Mouse (Mus musculus): ENCODE measurements around the gene Taf4.

The Taf4 gene

DNA sequence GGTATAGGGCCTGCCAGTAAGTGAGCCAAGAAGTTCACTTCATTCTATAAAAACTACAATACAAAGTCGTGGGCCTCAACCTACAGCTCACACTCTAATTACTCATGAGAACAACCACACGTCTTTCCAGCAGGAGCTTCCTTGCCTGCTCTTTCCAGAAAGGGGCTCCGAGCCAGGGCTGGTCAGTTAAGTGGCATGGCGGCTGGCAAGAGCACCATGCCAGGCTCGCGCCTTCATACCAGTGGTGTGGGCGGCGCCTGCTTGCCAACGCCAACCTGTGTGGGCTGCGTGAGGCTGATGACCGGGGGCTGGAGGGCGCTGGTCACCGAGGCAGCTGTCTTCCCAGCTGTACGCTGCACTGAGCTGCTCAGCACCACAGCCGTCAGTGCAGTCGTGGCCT lies 44.7 kb downstream of the Taf4 start:
- DNase-seq, result peak in 1 of 2 experiments; percentile 34

DNA sequence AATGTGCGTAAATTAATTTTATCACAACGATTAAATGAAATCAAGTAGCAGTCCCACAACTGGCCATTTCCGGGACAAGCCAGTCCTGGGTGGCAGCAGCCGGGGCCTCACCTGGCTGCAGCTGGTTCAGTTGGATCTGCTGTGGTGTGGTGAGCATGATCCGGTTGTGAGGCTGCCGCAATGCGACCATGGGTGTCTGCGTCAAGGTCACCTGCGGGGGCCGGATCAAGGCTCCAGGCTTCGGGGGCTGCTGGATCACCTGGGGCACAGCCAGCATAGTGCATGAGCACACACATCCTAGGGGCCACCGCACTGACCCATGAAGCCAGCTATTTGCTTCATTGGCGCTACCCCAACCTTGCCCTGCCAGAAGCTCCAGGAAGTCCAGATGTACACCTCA lies 47.3 kb downstream of the Taf4 start:
- peak; percentile 39 to 56 for DNase-seq

DNA sequence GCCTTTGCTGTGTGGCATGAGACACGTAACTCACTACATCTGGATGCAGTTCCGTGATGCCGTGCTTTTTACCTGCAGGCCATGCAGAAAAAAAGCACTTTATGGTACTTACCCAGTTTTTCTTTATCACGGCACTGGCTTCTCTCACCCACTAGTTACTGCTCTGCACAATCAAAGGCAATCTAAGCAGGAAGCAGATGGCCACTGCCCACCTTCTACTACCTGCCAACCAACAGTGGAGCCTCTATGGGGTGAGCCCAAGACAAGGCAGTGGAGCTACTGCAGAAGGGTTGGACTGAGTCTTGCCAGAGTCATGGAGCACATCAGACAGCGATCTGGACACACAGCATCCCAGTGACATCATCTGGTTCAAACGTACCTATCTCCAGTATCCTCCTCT lies 52.4 kb downstream of the Taf4 start:
- no peak for DNase-seq

DNA sequence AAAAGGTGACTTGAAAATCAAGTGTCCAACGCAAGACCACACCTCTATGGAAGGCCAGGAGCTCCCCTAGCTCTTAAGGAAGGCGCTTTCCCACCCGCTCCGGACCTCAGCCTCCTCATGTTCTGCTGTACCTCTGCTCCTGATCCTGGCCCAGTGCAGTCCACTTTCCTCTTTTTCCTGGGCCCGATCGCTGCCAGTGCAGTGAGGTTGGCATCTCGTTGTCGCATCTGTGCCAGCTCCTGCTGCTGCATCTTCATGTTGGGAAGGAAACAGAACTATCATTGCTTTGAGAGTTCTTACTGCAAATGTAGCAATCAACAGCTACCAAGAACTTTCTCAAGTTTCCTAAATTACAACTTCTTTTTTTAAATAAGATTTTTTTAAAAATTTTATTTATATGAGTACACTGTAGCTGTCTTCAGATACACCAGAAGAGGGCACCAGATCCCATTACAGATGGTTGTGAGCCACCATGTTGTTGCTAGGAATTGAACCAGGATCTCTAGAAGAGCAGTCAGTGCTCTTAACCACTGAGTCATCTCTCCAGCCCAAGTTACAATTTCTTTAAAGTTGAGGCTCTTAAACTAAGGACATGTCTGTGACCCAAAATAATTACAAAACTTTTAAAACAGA lies 55.3 kb downstream of the Taf4 start:
- no peak for DNase-seq

DNA sequence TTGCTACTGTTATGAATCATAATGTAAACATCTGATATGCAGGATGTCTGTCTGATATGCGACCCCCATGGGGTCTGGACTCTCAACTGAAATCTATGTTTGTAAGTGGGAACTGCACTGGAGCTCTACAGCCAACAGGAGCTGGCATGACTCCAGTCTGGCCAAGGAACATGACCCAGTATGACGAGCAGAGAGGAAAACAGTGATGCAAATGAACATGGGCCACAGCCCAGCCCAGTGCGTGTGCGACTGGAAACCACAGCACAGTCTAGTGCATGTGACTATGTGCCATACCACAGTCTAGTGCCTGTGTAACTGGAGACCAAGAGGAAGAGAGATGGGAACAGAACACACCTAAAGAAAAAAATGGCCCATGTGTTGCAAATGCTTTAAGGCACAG lies 56.4 kb downstream of the Taf4 start:
- no peak for DNase-seq

DNA sequence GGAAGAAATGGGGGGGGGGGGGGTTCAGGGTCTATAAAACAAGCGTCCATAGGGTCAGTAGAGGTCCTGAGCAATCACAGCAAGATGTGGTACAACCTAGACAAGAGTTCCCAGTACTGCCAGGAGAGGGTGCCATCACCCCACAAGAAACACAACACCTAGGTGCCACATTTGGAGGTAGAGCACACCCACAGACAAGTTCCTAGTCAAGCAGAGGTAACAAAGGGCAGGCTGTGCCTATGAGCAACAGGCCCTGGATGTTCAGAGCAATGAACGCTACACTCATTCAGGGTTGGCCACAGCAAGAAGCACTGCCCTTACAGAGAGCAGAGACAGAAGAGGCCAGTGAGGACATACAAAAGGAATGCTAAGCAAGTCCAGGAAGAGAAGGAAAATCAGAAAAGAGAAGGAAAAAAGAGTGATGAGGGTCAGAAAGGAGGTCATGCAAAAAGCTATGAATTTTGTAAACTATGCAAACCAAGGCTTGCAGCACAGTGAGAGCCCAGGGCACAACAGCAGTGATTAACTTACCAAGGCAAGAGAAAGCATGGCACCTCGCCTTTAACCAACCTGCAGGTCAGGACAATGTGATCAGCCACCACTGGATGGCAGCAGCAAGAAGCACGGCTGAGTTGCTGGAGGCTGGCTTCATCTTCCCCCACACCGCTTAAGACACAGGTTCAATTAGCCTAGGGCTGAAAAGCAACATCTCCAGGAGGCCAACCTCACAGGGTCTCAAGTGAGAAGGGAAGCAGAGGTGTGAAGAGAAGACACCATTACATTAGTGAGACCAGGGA lies 59.4 kb downstream of the Taf4 start:
- DNase-seq, result peak; percentile 84 to 86

DNA sequence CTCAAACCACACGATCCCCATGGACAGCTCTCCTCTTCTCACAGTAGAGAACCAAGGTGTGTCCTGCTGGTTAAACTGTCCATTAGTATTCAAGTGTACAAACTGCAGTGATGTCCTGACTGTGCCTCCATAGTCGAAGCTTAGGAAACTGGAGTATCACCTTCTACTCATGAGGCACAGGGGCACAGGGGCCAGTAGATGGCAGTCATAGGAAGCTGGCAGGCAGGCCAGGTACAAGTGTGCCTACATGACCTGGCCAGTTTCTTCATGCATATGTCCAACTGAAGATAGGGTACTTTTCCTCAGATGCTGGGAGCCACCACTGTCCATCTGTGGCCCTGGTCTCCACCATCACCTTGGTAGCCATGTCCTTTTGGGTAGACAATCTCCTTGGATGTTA lies 62.2 kb downstream of the Taf4 start:
- DNase-seq, result peak in 1 of 2 experiments; percentile 45

DNA sequence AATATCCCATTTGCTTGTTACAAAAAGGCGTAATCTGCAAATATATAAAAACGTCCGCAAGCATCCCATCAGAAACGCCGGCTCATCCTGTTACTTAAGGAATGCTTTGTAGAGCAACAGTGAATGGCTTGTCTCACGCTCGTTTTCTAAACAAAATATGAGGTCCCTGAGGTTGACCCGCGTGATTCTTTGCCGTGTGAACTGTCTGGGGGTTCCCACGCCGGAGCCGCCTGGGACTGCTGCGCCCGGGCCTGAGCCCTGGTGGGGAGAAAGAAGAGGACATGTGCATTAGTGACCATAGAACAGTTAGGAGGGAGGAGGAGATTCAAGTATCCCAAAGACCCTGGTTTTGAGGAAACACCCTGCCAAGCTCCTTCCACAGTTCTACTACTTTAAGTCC lies 63.1 kb downstream of the Taf4 start:
- no peak for DNase-seq

DNA sequence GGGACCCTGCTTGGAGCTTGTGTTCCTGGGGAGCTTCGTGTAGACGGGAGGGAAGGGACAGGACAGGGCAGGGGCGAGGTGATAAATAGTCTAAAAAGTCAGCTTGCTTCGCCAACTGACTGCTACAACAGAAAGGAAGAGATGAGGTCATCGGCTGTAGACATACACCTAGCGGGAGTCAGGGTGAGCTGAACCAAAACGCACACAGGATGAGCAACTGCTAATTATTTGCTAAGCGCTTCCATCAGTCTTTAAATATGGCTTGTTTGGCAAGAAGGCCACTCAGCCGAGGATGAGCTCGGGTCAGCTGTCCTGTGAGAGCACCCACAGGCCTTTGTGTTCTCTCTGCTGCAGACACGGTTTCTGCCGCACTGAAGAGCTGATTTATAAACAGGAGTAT lies 63.5 kb downstream of the Taf4 start:
- DNase-seq, result peak; percentile 9 to 26

DNA sequence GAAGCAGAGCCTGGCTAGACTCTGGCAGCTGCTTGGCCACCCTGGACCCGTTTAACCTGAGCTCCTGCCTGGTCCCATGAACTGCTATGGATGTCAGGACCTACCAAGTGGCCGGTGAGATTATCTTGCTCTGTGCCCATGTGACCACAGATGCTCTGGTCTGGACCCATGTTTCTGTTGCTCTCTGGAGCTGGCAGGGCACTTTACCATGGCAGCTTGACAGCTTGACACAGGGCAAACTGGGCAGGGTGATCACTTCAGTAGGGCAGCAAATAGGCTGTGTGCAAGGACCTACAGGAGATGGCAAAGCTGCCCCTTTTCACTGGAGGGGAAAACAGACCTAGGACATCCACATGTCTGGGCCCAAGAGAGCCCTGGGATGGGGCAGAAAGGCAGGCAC lies 79.5 kb downstream of the Taf4 start:
- DNase-seq, result no peak

DNA sequence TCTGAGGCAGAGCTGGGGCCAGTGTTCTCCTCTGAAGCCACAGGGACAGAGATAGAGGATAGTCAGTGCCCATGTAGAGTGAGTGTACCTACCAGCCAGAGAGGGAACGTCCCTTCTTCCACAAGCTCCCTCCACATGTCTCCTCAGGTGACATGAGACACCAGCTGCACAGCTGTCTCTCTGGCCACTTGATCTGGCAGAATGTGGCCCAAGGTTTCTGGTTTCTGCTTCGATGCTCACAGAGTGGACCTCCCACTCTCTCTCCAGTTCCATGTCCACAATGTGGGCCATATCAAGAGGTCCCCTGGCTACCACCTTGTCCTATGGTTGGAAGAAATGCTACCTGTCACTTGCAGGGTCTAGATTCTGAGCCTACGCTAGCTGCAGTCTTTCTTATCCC lies 85.4 kb downstream of the Taf4 start:
- no peak for DNase-seq

DNA sequence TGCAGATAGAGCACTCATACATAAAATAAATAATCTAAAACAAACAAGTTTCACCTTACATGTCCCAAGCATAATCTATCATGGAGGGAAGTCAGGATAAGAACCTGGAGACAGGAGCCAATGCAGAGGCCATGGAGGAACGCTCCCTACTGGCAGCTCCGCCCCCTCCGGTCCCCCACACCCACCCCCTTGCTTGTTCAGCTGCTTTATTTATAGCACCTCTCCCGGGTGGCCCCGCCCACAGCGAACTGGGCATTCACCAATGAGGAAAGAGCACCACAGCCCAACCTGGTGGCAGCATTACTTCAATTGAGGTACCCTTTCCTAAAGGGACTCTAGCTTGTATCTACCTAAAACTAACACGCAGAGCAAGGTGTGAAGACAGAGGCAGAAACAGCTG lies 91.9 kb downstream of the Taf4 start:
- peak; percentile 19 to 41 for DNase-seq

DNA sequence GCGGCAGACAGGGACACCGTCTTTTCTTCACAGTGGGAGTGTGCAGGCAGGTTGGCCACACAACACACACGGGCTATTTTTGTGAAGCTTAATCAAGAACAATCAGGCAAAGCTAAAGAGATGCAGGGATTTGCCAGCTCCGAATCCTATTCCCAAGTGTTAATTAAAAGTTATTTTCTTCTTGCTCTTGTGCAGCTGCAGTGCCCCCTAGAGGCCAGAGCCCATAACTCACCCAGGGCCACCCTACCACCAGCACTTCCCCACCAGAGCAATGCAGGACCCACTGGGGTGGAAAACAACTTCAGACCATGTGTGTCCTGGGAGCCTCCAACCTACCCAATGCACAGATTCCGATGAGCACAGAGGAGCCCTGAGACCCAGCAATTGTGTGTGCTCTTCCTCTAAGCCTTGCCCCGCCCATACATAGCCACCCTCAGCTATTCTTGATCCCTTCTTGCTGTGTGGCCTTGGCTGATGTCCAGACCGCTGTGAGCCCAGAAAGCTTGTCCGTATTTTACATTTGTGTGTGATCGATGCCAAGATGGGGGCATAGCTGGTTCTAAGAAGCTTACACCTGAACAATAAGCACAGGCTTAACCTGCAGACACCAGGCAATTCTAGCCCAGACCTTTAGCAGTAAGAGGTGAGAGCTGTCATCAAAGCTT lies 98.8 kb downstream of the Taf4 start:
- peak; percentile 73 to 74 for DNase-seq

DNA sequence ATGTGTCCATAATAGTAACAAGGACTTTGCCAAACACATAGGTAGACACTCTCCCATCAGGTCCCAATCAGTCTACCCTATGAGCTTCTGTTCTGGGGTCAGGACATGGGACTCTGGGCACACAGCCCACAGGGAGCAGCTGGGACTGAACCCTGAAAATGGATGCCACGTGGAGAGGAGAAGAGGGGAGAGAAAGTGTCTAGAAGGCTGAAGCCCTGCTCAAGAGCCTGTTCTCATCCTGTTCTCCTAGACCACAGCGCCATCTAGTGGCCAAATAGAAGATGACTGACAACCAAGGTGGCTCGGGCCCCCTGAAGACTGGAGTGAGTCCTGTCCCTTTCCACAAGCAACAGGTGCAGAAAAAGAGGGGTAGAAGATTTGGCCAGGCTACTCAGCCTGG lies 101.3 kb downstream of the Taf4 start:
- peak; percentile 76 to 79 for DNase-seq

DNA sequence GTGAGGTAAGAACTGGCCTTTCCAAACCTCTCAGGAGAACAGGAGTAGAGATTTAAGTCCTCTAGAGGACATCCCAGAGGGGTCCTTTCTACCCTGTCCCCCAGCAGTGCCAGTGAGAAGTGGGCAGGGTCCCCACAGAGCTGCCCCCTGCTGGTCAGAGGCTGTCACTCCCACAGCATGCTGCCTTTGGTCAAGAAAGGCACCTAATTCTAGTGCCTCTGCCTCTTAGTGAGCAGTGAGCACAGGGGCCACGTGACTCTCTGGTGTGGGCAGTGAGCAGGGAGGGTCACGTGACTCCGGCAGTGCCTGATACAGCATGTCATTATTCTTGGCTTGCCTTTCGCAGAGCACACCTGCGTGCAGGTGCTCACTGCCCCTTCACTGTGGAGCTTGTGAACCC lies 103.1 kb downstream of the Taf4 start:
- DNase-seq, result peak; percentile 48 to 71

DNA sequence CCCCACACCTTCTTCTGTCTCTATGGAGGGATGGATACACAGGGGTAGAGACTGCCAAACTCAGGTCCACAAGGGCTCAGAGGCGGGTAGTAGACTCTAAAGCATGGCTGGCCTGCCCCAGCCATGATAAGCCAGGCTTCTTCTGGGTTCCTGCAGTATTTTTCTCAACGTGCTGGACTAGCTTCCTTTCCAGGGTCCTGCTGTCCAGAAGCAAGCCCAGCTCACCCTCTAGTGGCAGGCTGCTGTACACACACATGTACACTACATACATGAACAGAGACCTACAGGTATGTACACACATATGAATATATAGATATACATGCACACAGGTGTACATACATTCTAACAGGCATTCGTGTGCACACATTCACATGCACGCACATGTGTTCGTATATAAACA lies 103.7 kb downstream of the Taf4 start:
- peak; percentile 66 to 73 for DNase-seq

DNA sequence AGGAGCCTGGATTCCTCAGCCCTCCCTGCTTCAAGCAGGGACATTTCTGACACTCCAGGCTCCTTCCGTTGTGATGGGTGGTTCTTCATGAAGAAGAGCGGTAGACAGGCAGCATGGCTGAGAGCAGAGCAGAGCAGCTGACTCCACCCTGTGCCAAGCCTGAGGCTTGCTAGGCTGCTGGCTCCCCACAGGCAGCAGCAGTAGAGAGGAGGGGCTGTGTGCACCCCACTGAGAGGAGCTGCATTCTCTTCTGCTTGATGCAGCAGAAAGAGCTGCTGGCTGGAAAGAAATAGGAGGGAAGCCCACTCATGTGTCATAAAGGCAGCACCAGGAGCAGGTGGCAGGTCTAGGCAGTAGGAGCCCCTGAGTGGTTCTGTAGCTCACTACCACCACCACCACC lies 106.6 kb downstream of the Taf4 start:
- no peak for DNase-seq

DNA sequence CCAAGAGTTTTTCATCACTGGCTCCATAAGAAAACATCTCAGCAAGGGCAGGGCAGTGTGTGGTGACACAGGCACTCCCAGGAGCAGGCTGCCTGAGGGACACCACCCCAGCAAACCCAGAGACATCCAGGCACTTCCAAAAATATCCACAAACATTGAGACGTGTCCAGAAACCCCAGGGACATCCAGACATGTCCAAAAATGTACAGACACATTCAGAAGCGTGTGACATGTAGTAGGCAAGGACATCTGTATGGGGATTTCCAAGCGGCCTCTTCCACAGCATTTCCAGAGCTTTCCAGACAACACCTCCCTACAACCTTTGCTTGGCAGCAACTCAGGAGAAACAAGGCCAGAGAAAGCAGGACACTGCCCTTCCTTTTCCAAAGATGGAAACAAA lies 108.8 kb downstream of the Taf4 start:
- no peak for DNase-seq

DNA sequence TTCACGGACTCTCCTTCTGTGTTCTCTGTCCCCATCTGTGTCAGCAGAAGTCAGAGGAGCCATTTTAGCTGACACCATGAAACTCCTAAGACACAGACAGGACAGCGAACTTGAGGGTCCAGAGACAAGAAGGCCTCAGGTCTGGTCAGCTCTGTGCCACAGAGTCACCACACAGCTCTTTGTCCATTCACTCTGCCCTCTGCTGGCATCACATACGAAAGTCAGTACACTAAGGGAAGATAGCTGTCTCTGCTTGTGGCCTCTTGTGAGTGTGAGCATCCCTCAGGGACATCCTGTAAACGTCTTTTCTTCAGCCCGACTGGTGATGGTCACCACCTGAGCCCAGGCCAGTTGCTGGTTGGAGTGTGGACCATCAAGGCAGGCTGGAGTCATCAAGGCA lies 111.3 kb downstream of the Taf4 start:
- peak; percentile 21 to 32 for DNase-seq

DNA sequence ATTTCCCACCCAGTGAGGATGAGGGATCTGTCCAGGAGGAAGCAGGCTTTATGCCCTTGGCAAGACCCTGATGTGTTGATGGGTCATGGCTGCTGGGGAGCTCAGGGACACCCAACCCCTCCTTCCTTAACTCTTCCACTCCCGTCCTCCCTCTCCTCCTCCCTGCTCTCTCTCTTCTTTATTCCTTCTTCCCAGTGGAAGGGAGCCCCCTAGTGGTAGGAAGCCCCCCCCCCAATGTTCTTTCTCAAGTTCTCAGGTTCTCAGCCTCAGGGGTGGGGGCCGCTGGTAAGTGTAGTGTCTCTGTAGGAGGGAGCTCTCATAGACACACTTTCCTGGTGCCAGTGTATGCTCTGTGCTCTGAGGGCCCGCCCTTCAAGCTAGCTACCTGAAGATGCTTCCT lies 113.2 kb downstream of the Taf4 start:
- DNase-seq, result peak; percentile 17 to 37

DNA sequence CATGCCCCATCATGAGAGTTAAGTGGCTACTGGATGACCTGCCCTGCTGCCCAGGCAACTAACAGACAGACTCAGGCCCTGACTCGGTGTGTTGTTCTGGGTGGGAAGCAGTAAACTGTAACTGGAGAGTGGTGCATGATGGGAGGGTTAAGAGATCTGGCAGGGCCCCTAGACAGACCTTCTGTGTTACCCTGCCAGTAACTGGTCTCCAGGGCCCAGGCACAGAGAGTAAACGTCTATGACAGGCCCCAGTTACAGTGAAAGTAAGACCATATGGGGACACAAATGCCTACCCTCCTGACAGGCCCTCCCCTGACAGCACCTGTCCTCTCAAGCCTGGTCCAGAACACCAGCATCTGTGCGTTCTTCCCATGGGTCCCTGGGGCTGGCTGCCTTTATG lies 113.8 kb downstream of the Taf4 start:
- no peak for DNase-seq
